9 mouse cellular contexts compared by ENCODE assay signal in the genomic region with DNA sequence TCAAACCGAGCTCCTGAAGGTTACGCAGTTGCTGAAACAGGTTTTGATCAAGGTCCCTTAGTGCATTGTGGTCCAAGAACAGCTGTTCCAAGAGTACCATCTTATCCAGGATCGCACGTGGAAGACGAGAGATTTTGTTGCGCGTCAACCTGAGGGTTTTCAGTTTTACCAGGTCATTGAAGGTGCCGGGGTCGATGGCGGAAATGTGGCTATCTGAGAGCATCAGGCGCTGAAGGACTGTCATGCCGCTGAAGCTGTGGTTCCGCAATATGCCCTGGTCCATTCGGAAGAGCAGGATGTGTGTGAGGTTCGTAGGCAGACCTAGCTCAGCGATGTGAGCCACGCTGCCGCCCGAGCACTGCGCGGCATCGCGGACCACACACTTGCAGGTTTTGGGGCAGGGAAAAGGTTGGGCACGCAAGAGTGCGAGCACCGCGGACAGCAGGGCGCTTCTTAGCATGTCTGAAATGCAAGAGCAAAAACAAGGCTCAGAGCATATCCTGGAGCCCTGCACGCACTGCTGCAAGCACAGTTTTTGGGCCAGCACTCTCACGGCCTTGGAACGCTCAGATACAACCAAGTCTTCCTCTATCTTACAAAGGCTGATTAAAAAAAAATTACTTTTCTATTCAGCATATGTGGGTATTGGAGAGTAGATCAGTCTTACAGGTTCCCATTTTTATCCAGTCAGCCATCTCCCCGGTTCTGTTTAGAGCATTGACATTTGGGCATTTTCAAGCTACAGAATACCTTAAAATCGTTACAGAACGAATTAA. TPM values are rescaled to one million over a fixed set of nuclear protein-coding genes. Genes with fewer than 3 reads are reported as not detected.
DNase-seq lines count a peak whose midpoint lies in the region; ATAC-seq and TF ChIP-seq lines count a peak whose summit lies in the region.
"Had no signal": no experiment of that assay in that cellular context is flagged by ENCODE, and none has a peak within 500 bp of the region (broad histone marks: within the 10 kb centered on the region; RNA-seq: fewer than 3 reads in every experiment).

No protein-coding gene starts in this region.

- H3ac ChIP-seq in myocyte (ENCODE audit: control insufficient read depth, insufficient read length): no peak overlapping the region

- peaks cover 17% of the 10 kb centered on the region for H3K36me3 ChIP-seq in erythroblast, embryonic 14.5 days (ENCODE audit: control insufficient read depth)
- H3K36me3 ChIP-seq in E14TG2a.4 (ENCODE audit: insufficient read depth, low read length) (peaks cover 12% of the 10 kb centered on the region), myocyte (ENCODE audit: control insufficient read depth, insufficient read depth) (peaks cover 38% of the 10 kb centered on the region)
- no peaks in the 10 kb centered on the region for H3K36me3 ChIP-seq in heart, embryonic 16.5 days (ENCODE audit: control insufficient read depth, insufficient read depth)
- H3K36me3 ChIP-seq in limb, embryonic 11.5 days (ENCODE audit: control insufficient read depth, insufficient read depth, low read length): no peaks in the 10 kb centered on the region

- peak overlapping the region; percentile 58 for H3K4me3 ChIP-seq in erythroblast, embryonic 14.5 days (replicated peaks)
- H3K4me3 ChIP-seq in E14TG2a.4 (replicated peaks; ENCODE audit: low read length) (peak overlapping the region; percentile 80), myocyte (no peak overlapping the region)
- H3K4me3 ChIP-seq in heart, embryonic 16.5 days (ENCODE audit: low read length): peak overlapping the region; percentile 67
- peak overlapping the region; percentile 52 for H3K4me3 ChIP-seq in limb, embryonic 11.5 days (ENCODE audit: low read depth, low read length)

- peaks cover 33% of the 10 kb centered on the region for H3K4me1 ChIP-seq in erythroblast, embryonic 14.5 days (ENCODE audit: control insufficient read depth)
- H3K4me1 ChIP-seq in E14TG2a.4 (replicated peaks; ENCODE audit: low read depth, low read length): peaks cover 23% of the 10 kb centered on the region
- H3K4me1 ChIP-seq in heart, embryonic 16.5 days (ENCODE audit: control insufficient read depth, insufficient read depth, low read length): peaks cover 13% of the 10 kb centered on the region
- H3K4me1 ChIP-seq in limb, embryonic 11.5 days (ENCODE audit: control insufficient read depth, insufficient read depth, low read length): peaks cover 17% of the 10 kb centered on the region

- no peak overlapping the region for H3K27ac ChIP-seq in heart, embryonic 16.5 days (ENCODE audit: low read length)
- H3K27ac ChIP-seq in limb, embryonic 11.5 days (replicated peaks; ENCODE audit: low read depth, low read length): no peak overlapping the region

- peaks cover 43% of the 10 kb centered on the region for H3K27me3 ChIP-seq in erythroblast, embryonic 14.5 days (ENCODE audit: control insufficient read depth)
- peaks cover 62% of the 10 kb centered on the region for H3K27me3 ChIP-seq in E14TG2a.4 (ENCODE audit: insufficient read depth, low read length)
- peaks cover 34% of the 10 kb centered on the region for H3K27me3 ChIP-seq in heart, embryonic 16.5 days (ENCODE audit: control insufficient read depth, insufficient read depth, low read length)
- peaks cover 37% of the 10 kb centered on the region for H3K27me3 ChIP-seq in limb, embryonic 11.5 days (ENCODE audit: control insufficient read depth, insufficient read depth, low read length)
- no peaks in the 10 kb centered on the region for H3K27me3 ChIP-seq in myocyte (ENCODE audit: control insufficient read depth, insufficient read depth, insufficient read length)

- H3K4me2 ChIP-seq in heart, embryonic 16.5 days (ENCODE audit: low read depth, low read length): peak overlapping the region; percentile 82
- H3K4me2 ChIP-seq in limb, embryonic 11.5 days (ENCODE audit: low read depth, severe bottlenecking): peak overlapping the region; percentile 100
- no peak overlapping the region for H3K4me2 ChIP-seq in myocyte (ENCODE audit: low read depth)

- ATAC-seq in erythroblast, adult 5-6 weeks (replicated peaks; ENCODE audit: low FRiP score, poor library complexity, severe bottlenecking): no peak
- no peak for ATAC-seq in heart, embryonic 16.5 days (replicated peaks; ENCODE audit: extremely low read depth, insufficient read depth, low FRiP score)
- ATAC-seq in limb, embryonic 11.5 days (ENCODE audit: insufficient number of reproducible peaks, low FRiP score, low TSS enrichment, low read depth): no peak

- DNase-seq in cerebellum, postnatal 14 days: peak; percentile 25 to 31
- DNase-seq in limb, embryonic 11.5 days (ENCODE audit: low spot score): peak; percentile 72
- DNase-seq in urinary bladder, postnatal 14 days (ENCODE audit: low spot score): no peak

- WGBS in heart, embryonic 16.5 days: 6% methylated on average over 34 of the region's 34 CpGs
- WGBS in limb, embryonic 11.5 days: 5% methylated on average over 34 of the region's 34 CpGs

- H3K9ac ChIP-seq in heart, embryonic 16.5 days (ENCODE audit: low read length): no peak overlapping the region; the same call in 1 of the 2 replicates
- H3K9ac ChIP-seq in limb, embryonic 11.5 days (ENCODE audit: low read length): no peak overlapping the region

- peaks cover 4% of the 10 kb centered on the region; the same call in 1 of the 2 replicates for H3K9me3 ChIP-seq in erythroblast, embryonic 14.5 days (ENCODE audit: control insufficient read depth, low read length)
- no peaks in the 10 kb centered on the region for H3K9me3 ChIP-seq in E14TG2a.4 (ENCODE audit: low read length)
- no peaks in the 10 kb centered on the region for H3K9me3 ChIP-seq in heart, embryonic 16.5 days (replicated peaks; ENCODE audit: control insufficient read depth, low read length)
- no peaks in the 10 kb centered on the region for H3K9me3 ChIP-seq in limb, embryonic 11.5 days (ENCODE audit: control insufficient read depth, low read length)

- TF ChIP-seq CTCF in E14TG2a.4 (conservative IDR thresholded peaks at IDR 0.05; ENCODE audit: low read length): no peak

- no peak for TF ChIP-seq POLR2A in myocyte (IDR thresholded peaks at IDR 0.05; ENCODE audit: insufficient read length, low read depth)

- no peaks in the 10 kb centered on the region for H3K79me2 ChIP-seq in myocyte (ENCODE audit: control insufficient read depth, insufficient read depth)

TF ChIP-seq in myocyte, 11 proteins besides CTCF, POLR2A, EP300 and RAD21:
- TF ChIP-seq MAX (IDR thresholded peaks at IDR 0.05; ENCODE audit: low read depth): no peak
- peak; percentile 90 for TF ChIP-seq POLR2AphosphoS2 (IDR thresholded peaks at IDR 0.05; ENCODE audit: insufficient read length, low read depth)

RNA-seq across cellular contexts. Expression of a gene that starts 1.0 kb away (rescaled TPM):
- 0.22 and 0.35 TPM in 2 replicates for polyA plus RNA-seq in erythroblast, embryonic 14.5 days (2012)
- 1.0 TPM in 1 of 2 replicates, not detected in the other for total RNA-seq in erythroblast, adult 5-6 weeks (2015; ENCODE audit: low replicate concordance)
- 0.77 and 2.1 TPM in 2 replicates for total RNA-seq in erythroblast, adult 5-6 weeks (2017; ENCODE audit: low replicate concordance)
- 0.97 and 1.1 TPM in 2 replicates for polyA plus RNA-seq in heart, embryonic 16.5 days (2015; fragmentation: Nextera tagmentation; extraction: Ambion mirVana)
- 1.5 and 2.8 TPM in 2 replicates for polyA plus RNA-seq in limb, embryonic 11.5 days (2014; fragmentation: Nextera tagmentation; extraction: Ambion mirVana)
- 0.50 TPM for polyA plus RNA-seq in myocyte (2012; fragmentation: generic; extraction: Trizol)

RNA-seq across cellular contexts. Expression of a gene that starts 26.5 kb away (rescaled TPM):
- polyA plus RNA-seq in erythroblast, embryonic 14.5 days (2012): not detected in 2 replicates
- not detected in 2 replicates for total RNA-seq in erythroblast, adult 5-6 weeks (2015; ENCODE audit: low replicate concordance)
- total RNA-seq in erythroblast, adult 5-6 weeks (2017; ENCODE audit: low replicate concordance): 0.09 TPM in 1 of 2 replicates, not detected in the other
- 0.21 and 0.26 TPM in 2 replicates for polyA plus RNA-seq in heart, embryonic 16.5 days (2015; fragmentation: Nextera tagmentation; extraction: Ambion mirVana)
- polyA plus RNA-seq in limb, embryonic 11.5 days (2014; fragmentation: Nextera tagmentation; extraction: Ambion mirVana): 0.74 and 0.89 TPM in 2 replicates
- polyA plus RNA-seq in myocyte (2012; fragmentation: generic; extraction: Trizol): 0.04 TPM
- total RNA-seq: left cerebral cortex, adult 18-20 months had no signal

RNA-seq across cellular contexts. Expression of a gene that starts 42.3 kb away (rescaled TPM):
- 0.01 TPM in 1 of 2 replicates, not detected in the other for polyA plus RNA-seq in erythroblast, embryonic 14.5 days (2012)
- not detected in 2 replicates for total RNA-seq in erythroblast, adult 5-6 weeks (2015; ENCODE audit: low replicate concordance)
- total RNA-seq in erythroblast, adult 5-6 weeks (2017; ENCODE audit: low replicate concordance): not detected in 2 replicates
- polyA plus RNA-seq in heart, embryonic 16.5 days (2015; fragmentation: Nextera tagmentation; extraction: Ambion mirVana): not detected in 2 replicates
- not detected in 2 replicates for polyA plus RNA-seq in limb, embryonic 11.5 days (2014; fragmentation: Nextera tagmentation; extraction: Ambion mirVana)
- not detected for polyA plus RNA-seq in myocyte (2012; fragmentation: generic; extraction: Trizol)
- total RNA-seq: left cerebral cortex, adult 18-20 months had no signal
